Mouse (Mus musculus) heart, adult 11 months (tissue): Measurements from ENCODE around the gene Krt18.

ENCODE experiments used
- DNase-seq: peaks from one replicate; pipeline ENCODE4 v3.0.0; 2022

Krt18 gene

DNA sequence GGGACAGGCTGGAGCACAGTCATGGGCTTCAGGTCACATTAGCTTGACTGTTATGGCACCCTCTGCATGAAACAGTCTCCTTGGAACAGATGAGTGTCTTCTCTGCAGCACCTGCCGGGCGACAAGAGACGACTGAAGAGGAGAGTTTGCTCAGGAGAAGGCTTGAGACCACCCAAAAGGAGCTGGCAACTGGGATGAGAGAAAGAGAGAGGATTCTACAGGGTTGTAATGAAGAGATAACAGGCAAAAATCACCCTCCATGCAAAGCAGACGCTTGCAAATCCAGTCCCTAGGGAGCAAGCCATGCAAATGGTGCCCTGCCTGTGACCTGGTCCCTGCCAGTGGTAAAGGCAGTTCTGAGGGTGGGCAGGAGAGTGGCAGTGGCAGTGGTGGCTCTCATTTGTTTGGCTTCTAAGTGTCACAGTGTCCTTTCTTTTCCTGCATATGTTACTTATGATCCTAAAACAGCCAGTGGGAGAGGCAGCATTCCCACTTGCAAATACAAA lies 15.7 kb upstream of the Krt18 start:
- DNase-seq = peak; percentile 53

GRCm38 (mm10) chr15:102013651-102014050 lies 14.3 kb upstream of the Krt18 start:
- DNase-seq = no peak

- DNase-seq = no peak
Measured at GRCm38 (mm10) chr15:102014848-102015247, 13.1 kb upstream of the Krt18 start.

- DNase-seq = no peak
Measured at GRCm38 (mm10) chr15:102016096-102016495, 11.9 kb upstream of the Krt18 start.

GRCm38 (mm10) chr15:102016787-102017186 lies 11.2 kb upstream of the Krt18 start:
- no peak for DNase-seq

GRCm38 (mm10) chr15:102017918-102018463 lies 10.0 kb upstream of the Krt18 start:
- peak; percentile 63 for DNase-seq

GRCm38 (mm10) chr15:102022481-102022880 lies 5.5 kb upstream of the Krt18 start:
- DNase-seq = peak; percentile 84

GRCm38 (mm10) chr15:102023888-102024287 lies 4.1 kb upstream of the Krt18 start:
- DNase-seq = no peak

GRCm38 (mm10) chr15:102025136-102025872 lies 2.7 kb upstream of the Krt18 start:
- DNase-seq = no peak

- no peak for DNase-seq
Measured at GRCm38 (mm10) chr15:102026430-102026829, 1.6 kb upstream of the Krt18 start.

DNA sequence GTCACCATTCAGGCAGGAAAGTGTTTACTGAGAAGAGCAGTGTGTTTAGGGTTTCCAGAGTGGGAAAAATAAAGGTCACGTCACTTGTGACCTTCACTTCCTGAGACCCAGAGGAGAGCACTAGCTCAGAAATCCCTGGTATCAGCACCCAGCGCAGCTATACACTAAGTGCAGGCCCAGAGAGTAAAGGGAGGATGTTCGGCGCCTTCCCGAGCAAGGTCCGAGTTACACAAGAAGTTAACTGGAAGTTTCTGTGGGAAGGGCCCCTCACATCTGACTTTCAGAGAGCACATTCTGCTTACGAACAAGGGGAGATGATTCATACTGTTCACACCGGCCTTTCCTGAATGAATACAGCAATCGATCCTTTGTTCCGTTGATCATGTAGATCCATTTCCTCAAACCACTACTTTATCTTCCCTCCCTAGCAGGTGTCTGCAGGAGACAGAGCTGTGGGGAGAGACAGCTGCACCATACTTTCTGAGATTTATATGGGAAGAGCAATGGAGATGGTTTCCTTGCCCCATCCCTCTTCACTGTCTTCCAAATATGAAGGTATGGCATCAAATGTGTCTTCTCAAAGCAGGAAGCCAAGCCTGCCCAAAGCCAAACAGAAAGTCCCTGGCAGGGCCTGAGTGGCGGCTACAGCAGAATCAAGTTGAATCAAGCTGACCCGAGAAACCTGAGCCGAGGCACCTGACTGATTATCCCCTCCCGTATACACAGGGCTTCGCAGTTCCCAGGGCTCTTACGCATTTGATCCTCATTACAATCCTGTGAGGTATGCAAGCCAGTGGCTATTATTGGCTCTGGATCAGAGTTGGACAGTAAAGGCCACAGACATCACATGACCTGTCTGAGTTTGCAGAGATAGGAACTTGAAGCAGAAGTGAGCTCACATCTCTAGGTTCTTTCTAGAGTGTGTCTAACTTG lies 6.4 kb downstream of the Krt18 start:
- DNase-seq = peak; percentile 82

GRCm38 (mm10) chr15:102040277-102040676 lies 12.3 kb downstream of the Krt18 start:
- DNase-seq = peak; percentile 23

DNA sequence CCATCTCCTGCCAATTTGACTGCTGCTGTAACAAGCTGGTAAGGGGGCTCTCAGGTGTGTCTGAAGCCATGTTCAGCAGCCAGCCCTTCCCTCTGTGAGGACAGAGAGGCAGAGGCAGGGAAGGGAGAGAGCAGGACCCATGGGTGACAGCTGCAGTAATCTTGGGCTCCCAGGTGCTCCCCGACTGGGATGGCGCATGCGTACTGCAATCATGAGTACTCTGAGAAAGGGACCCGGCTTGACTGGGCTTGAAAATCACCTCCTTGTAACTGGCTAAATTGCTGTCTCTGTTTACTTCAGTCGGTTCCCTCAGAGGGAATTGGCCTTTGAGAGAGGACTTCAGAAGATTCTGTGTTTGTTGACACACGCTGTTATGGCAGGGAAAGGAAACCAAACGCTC lies 14.0 kb downstream of the Krt18 start:
- peak; percentile 87 for DNase-seq

GRCm38 (mm10) chr15:102044745-102045144 lies 16.8 kb downstream of the Krt18 start:
- no peak for DNase-seq

DNA sequence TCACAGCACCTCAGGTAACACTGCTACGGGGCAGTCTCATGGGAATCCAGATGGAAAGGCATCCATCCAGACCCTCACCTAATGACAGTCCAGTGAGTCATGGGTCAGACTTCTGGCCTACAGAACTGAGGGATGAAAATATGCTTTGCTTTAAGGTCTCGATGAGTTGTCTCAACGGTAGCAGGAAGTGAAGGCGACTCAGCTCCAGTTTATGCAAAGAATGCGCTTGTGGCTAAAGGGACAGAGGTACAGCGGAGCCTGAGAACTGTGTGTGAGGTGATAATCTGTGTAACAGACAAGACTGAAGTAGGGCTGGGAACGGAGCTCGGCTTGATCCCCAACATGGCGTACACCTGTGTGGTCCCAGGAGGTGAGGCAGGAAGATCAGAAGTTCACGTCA lies 17.7 kb downstream of the Krt18 start:
- peak; percentile 78 for DNase-seq

DNA sequence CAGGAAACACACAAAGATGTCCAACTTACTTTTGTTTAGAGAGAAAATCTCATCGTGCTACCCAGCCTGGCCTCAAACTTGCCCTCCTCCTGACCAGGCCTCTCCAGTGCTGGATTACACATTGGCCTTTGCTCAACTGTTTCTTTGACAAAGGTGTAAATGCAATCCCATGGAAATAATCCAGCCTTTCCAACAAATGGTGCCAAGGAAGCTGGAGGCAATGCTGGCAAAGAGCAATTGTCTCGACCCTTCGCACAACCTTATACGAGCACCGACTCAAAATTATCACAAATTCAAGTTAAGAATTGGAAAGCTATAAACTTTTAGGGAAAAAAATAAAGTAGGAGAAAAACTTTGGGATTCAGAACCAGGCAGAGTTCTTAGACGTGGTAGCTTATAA lies 20.0 kb downstream of the Krt18 start:
- DNase-seq = peak; percentile 55

DNA sequence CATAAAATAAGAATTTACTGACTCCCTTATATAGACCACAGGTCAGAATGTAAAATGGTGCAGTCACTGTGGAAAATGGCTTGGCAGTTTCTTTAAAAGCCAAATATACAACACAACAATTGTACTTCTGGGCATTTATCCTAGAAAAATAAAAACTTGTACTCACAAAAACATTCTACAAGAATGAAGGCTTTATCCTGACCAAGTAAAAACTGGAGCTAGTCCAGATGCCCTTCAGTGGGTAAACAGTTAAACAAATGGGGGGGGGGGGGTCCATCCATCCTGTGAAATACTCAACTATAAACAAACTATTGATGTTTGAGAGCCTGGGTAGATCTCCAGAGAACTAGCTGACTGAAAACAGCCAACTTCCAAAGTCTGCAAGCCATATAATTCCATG lies 21.9 kb downstream of the Krt18 start:
- DNase-seq = no peak

GRCm38 (mm10) chr15:102051920-102052683 lies 24.1 kb downstream of the Krt18 start:
- DNase-seq = peak; percentile 93

DNA sequence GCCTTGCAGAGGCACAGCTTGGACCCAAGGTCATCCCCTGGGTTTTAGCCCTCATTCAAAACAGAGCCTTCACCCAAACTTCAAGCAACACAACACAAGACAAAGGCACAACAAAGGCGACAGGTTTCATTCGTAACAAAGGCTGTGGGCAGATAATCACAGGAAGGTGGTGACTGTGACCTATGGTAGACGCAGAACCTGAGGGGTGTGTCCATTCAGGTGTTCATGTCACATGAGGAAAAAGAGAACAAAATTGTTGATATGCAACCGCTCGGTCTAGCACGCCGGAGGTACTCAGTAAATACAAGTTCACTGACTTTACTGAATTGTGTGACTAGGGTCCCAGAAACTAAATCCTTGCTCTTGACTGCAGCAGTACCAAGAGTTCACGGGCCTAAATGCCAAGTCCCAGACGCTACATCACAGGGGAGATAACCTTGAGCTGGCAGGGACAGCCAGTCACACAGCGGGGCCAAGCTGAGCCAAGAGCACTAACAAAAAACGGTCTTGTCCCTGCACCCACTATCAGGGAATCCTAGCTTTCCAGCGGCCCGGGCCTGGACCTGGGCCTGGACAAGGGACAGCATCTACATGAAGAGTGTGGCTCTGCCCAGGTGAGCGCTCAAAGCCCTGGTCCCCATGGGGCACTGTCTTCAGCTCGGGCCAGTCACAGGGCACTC lies 28.7 kb downstream of the Krt18 start:
- DNase-seq = peak; percentile 91

GRCm38 (mm10) chr15:102065661-102066325 lies 37.8 kb downstream of the Krt18 start:
- DNase-seq = peak; percentile 98
